Mouse (Mus musculus) urinary bladder, adult 2 months (tissue): ENCODE data around the gene Jmjd8. TPM values are rescaled to one million over a fixed set of nuclear protein-coding genes. Genes with fewer than 3 reads are reported as not detected.

Source experiments
- DNase-seq: peaks from one replicate; pipeline ENCODE4 v3.0.0; 2022; ENCODE audit warnings: low spot score
- polyA plus RNA-seq: library from polyadenylated mRNA; depleted of rRNA; stranded (reverse); fragments of >200 nt; gene quantifications from 2 replicates; pipeline ENCODE4 v1.2.3, GENCODE M21; 2012; rRNA removed

The Jmjd8 gene
- polyA plus RNA-seq, 1 experiment = 55.9 TPM

DNA sequence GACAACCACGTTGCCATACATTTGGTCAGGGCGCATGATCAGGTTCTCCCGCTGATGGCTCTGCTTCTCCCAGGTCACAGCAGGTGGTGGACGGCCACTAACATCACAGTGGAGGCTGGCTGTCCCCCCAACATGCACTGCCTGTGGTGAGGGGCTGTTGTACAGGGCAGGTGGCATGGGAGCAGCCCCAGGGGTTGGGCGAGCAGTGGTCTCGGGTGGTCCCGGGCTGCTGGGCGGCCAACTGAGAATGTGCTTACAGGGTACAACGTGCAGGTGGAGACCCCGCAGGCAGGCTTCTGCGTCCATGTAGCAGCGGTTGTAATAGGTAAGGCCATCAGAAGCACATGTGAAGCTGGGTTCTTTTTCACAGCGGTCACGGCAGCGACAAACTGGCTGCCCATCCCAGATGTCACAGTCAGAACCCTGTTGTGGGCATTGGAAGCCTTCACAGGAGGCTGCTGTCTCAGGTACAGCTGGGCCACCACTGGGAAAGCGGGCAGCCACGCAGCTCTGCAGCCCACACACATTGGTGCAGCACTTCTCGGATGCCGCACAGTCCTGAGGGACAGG lies 50.0 kb downstream of the Jmjd8 start:
- no peak for DNase-seq

DNA sequence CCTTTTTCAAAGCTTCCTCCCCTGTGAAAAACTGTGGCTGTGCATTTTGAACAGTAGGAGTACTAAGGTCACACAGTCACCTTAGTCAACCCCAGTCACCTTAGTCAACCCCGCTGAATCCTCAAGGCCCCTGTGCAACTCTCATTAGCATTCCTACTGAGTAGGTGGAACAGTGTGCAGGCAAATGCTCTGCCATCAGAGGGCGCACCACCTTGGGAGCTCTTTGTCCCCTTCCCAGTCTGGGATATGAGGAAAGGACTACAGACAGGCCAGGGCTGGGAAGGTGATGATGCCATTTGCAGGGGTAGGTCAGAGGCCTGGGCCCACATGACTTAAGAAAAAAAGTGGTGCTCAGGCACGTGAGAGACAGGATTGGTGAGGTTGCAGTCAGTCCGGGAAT lies 50.6 kb downstream of the Jmjd8 start:
- no peak for DNase-seq

DNA sequence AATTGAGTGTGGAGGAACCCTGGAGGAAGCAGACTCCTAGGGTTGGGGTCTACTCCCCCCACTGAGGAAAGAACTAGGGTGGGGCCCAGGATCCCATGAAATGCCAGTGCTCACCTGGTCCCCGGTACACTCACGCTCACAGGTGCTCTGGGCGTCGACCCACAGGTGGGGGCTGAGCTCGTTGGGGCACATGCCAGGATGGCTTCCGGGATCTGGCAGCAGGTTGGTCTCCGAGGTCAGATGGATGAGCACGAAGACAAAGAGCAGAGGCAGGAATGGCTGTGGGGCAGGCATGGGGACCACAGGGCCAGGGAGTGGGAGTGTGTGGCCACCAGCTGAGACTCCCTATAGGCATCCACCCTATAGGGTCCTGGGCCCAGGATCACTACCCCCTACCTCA lies 51.1 kb downstream of the Jmjd8 start:
- no peak for DNase-seq

DNA sequence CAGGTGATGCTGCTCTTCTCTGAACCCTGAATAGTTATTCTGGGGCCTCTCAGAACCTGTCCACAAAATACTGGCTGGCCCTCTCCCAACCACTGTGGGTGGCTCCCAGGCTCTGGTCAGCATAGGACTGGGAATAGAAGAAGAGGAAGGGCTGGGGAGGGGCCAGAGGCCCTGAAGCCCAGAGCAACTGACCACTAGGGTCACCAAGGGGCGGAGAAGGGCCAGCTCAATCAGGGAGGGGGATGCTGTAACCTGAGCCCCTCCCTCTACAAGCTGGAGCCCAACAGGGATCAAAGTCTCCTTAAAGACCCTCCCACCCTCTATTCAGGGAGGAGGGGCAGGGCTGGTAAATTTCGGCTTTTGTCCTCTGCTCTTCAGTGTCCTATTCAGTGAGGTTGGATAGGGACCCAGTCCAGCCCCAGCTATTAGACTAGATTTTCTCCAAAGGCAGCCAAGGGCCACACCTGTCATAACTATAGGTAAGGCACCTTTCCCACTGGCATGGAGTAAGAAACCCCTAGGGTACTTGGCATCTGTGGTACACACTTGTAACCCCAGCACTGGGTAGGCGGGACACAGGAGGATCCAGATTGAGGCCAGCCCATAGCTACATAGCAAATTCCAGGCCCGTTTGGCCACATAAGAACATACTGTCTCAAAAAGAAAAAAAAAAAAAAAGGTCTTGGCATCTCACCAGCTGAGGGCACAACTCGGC lies 51.7 kb downstream of the Jmjd8 start, which contains the start of gene Wfikkn1:
Gene Wfikkn1, minus strand, starts transcription at position 663 of the 715 bp plus-strand sequence.
- no peak for DNase-seq

DNA sequence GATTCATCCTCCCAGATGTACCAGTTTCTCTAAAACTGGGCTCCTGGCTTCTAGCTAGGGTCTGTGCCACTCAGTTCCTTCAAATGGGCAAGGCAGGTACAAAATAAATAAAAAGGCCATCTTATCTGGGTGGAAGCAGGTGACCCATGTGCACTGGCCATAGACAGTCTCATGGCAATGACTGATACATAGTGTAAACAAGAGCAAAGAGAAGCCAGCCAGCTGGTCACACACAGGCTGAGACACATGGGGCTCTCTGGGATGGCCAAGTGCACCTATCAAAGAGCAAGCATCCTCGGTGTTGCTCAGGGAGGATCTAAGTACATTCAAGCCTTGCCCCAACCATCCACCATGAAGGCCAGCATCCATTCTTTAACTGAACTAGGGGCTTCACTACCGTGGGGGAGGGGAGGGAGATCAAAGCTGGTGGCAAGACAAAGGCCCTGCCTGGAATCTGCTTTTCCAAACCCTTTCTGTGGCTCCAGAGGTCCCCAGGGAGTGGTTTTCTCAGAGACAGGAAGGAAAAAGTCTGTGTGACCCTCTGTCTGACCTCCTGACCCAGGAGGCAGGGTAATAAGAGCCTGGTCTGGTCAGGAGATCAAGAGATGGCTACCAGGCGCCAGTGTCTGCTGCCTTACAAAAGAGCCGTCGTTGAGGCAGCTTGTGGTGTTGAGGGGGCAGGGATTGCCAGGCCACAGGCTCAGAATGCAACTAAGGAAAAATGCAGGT lies 52.4 kb downstream of the Jmjd8 start:
- DNase-seq = no peak

Other genes with a start within 250 kb of the Jmjd8 start
- 12.5 and 16.6 TPM in 2 replicates for gene Lmf1, start 249.8 kb upstream of the Jmjd8 start, polyA plus RNA-seq
- not detected in 2 replicates for gene Gng13, start 111.7 kb upstream of the Jmjd8 start, polyA plus RNA-seq
- gene Chtf18, start 101.4 kb upstream of the Jmjd8 start, polyA plus RNA-seq = 2.2 TPM in 2 replicates
- gene Rpusd1, start 101.2 kb upstream of the Jmjd8 start, polyA plus RNA-seq = 16.2 and 21.7 TPM in 2 replicates
- gene Mslnl, start 92.8 kb upstream of the Jmjd8 start, polyA plus RNA-seq = 0.73 and 1.1 TPM in 2 replicates
- 11.1 and 29.7 TPM in 2 replicates for gene Msln, start 74.5 kb upstream of the Jmjd8 start, polyA plus RNA-seq
- 24.8 and 26.1 TPM in 2 replicates for gene Narfl, start 55.1 kb upstream of the Jmjd8 start, polyA plus RNA-seq
- 47.5 and 66.1 TPM in 2 replicates for gene Haghl, start 43.2 kb upstream of the Jmjd8 start, polyA plus RNA-seq
- gene Ccdc78, start 42.3 kb upstream of the Jmjd8 start, polyA plus RNA-seq = 0.06 and 0.18 TPM in 2 replicates
- gene Fam173a, start 36.0 kb upstream of the Jmjd8 start, polyA plus RNA-seq = 96.2 and 131 TPM in 2 replicates
- gene AC134908.4, start 33.2 kb upstream of the Jmjd8 start, polyA plus RNA-seq = not detected in 2 replicates
- 15.4 and 16.5 TPM in 2 replicates for gene Metrn, start 31.7 kb upstream of the Jmjd8 start, polyA plus RNA-seq
- 5.0 and 6.9 TPM in 2 replicates for gene Fbxl16, start 19.8 kb upstream of the Jmjd8 start, polyA plus RNA-seq
- gene Wdr24, start 5.2 kb upstream of the Jmjd8 start, polyA plus RNA-seq = 23.2 and 27.6 TPM in 2 replicates
- 209 and 230 TPM in 2 replicates for gene Stub1, start 4.5 kb downstream of the Jmjd8 start, polyA plus RNA-seq
- 20.7 and 27.5 TPM in 2 replicates for gene Rhbdl1, start 8.4 kb downstream of the Jmjd8 start, polyA plus RNA-seq
- 16.8 and 20.6 TPM in 2 replicates for gene Gm20683, start 12.9 kb downstream of the Jmjd8 start, polyA plus RNA-seq
- 52.4 and 62.0 TPM in 2 replicates for gene Rhot2, start 16.0 kb downstream of the Jmjd8 start, polyA plus RNA-seq
- gene Wdr90, start 32.6 kb downstream of the Jmjd8 start, polyA plus RNA-seq = 12.0 and 14.4 TPM in 2 replicates
- gene Mcrip2, start 39.9 kb downstream of the Jmjd8 start, polyA plus RNA-seq = 11.0 and 13.6 TPM in 2 replicates
- 61.0 and 67.8 TPM in 2 replicates for gene Mettl26, start 46.2 kb downstream of the Jmjd8 start, polyA plus RNA-seq
- 0.77 and 0.93 TPM in 2 replicates for gene Wfikkn1, start 52.0 kb downstream of the Jmjd8 start, polyA plus RNA-seq
- gene Rab40c, start 90.9 kb downstream of the Jmjd8 start, polyA plus RNA-seq = 36.7 and 44.3 TPM in 2 replicates
- gene Pigq, start 116.1 kb downstream of the Jmjd8 start, polyA plus RNA-seq = 48.7 and 53.5 TPM in 2 replicates
- gene Nhlrc4, start 116.1 kb downstream of the Jmjd8 start, polyA plus RNA-seq = 0.15 TPM in 1 of 2 replicates, not detected in the other
- gene A930017K11Rik, start 123.7 kb downstream of the Jmjd8 start, polyA plus RNA-seq = 0.06 and 0.07 TPM in 2 replicates
- gene Capn15, start 156.9 kb downstream of the Jmjd8 start, polyA plus RNA-seq = 30.1 and 32.4 TPM in 2 replicates
- 21.2 and 28.6 TPM in 2 replicates for gene Rab11fip3, start 240.7 kb downstream of the Jmjd8 start, polyA plus RNA-seq